Mouse (Mus musculus) testis, adult 2 months (tissue): ENCODE measurements around the gene Pogz. TPM values are rescaled to one million over a fixed set of nuclear protein-coding genes. Genes with fewer than 3 reads are reported as not detected.
A peak's percentile ranks its signal among the peaks of the same experiment; 100 is the strongest.
"Not testable (repeated sequence)": the region's sequence is repeated elsewhere in the genome, so short reads cannot be mapped to it uniquely, and the experiment has no call there.

Experiments used
- H3K27ac ChIP-seq: fragments of 200-500 bp; 2 replicates; pipeline ENCODE4 v1.5.1; 2012; ENCODE audit warnings: low read depth, low read length; ENCODE audit not compliant: control insufficient read depth, insufficient read depth
- H3K27me3 ChIP-seq: fragments of 200-500 bp; 2 replicates; pipeline ENCODE4 v1.6.1; 2012; ENCODE audit warnings: mild to moderate bottlenecking, low read length, moderate library complexity; ENCODE audit not compliant: control insufficient read depth, insufficient read depth
- H3K36me3 ChIP-seq: fragments of 200-500 bp; 2 replicates; pipeline ENCODE4 v1.6.1; 2012; ENCODE audit warnings: mild to moderate bottlenecking, low read length; ENCODE audit not compliant: control insufficient read depth, insufficient read depth
- H3K4me1 ChIP-seq: fragments of 200-500 bp; 2 replicates; pipeline ENCODE4 v1.6.1; 2012; ENCODE audit warnings: low read length; ENCODE audit not compliant: control insufficient read depth, insufficient read depth
- H3K4me3 ChIP-seq: fragments of 200-500 bp; 2 replicates; pipeline ENCODE4 v1.5.1; 2012; ENCODE audit warnings: low read depth, mild to moderate bottlenecking, low read length, moderate library complexity, mixed read lengths; ENCODE audit not compliant: control insufficient read depth
- CTCF ChIP-seq: fragments of 200-500 bp; IDR thresholded peaks from 2 replicates; pipeline ENCODE4 v1.5.1; 2012; ENCODE audit warnings: low read depth, mild to moderate bottlenecking, inconsistent platforms, low read length, moderate library complexity; ENCODE audit not compliant: control insufficient read depth, insufficient read depth, insufficient replicate concordance
- POLR2A ChIP-seq: fragments of 200-500 bp; IDR thresholded peaks from 2 replicates; pipeline ENCODE4 v1.6.1; 2012; ENCODE audit warnings: low read depth, mild to moderate bottlenecking, inconsistent platforms, low read length, moderate library complexity; ENCODE audit not compliant: control insufficient read depth
- polyA plus RNA-seq: library from polyadenylated mRNA; depleted of rRNA; stranded (reverse); fragments of >200 nt; gene quantifications from 2 replicates; pipeline ENCODE4 v1.2.3, GENCODE M21; 2012

Gene Pogz
- polyA plus RNA-seq, 1 experiment = 13.9 TPM

- Histone ChIP-seq H3K27me3 (no peaks in the 10 kb centered on the region), H3K27ac (no peak overlapping the region), H3K36me3 (no peaks in the 10 kb centered on the region), H3K4me3 (no peak overlapping the region), H3K4me1 (peaks cover 7% of the 10 kb centered on the region)
- TF ChIP-seq CTCF (no peak), POLR2A (no peak)
Observed at GRCm38 (mm10) chr3:94915903-94916741, 78.8 kb downstream of the Pogz start.

DNA sequence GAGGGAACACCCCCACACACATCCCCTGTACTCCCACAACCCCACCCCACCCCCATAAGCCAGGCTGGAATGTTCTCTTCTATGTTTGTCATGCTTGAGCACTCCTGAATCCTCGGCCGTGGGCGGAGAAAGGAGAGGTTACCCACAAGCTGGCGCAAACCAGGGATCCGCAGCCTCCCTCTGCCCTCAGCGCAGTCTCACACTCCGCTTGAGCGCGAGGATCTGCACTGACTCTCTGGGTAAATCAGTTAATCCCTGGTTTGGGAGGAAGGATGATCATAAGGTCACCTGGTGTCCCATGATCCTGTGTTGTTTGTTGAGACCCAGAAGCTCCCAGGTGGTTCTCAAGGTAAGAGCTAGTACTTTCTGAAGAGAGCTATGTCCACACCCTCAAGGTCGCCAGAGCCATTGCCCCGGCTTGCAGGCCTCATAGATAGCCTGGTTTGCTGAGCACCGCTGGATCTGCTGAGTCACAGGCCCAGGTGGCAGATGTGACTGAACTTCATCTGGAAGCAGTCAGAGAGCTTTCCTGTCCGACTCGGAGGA lies 80.5 kb downstream of the Pogz start:
- TF ChIP-seq CTCF (no peak), POLR2A (no peak)
- Histone ChIP-seq H3K27ac (no peak overlapping the region), H3K4me3 (no peak overlapping the region)

GRCm38 (mm10) chr3:94918845-94919244 lies 81.5 kb downstream of the Pogz start:
- TF ChIP-seq POLR2A (no peak), CTCF (no peak)
- no peaks in the 10 kb centered on the region for H3K36me3 ChIP-seq
- no peak overlapping the region for H3K27ac ChIP-seq
- no peaks in the 10 kb centered on the region for H3K27me3 ChIP-seq
- no peak overlapping the region for H3K4me3 ChIP-seq
- H3K4me1 ChIP-seq = peaks cover 7% of the 10 kb centered on the region

More for the DNA sequence above, 80.5 kb downstream of the Pogz start:
- Histone ChIP-seq H3K27me3 (no peaks in the 10 kb centered on the region), H3K4me1 (peaks cover 7% of the 10 kb centered on the region), H3K36me3 (no peaks in the 10 kb centered on the region)

GRCm38 (mm10) chr3:94921104-94921503 lies 83.7 kb downstream of the Pogz start:
- no peak overlapping the region for H3K4me3 ChIP-seq
- no peak overlapping the region for H3K27ac ChIP-seq
- no peaks in the 10 kb centered on the region for H3K27me3 ChIP-seq
- no peak for TF ChIP-seq POLR2A
- no peak for TF ChIP-seq CTCF
- peaks cover 7% of the 10 kb centered on the region for H3K4me1 ChIP-seq
- H3K36me3 ChIP-seq = no peaks in the 10 kb centered on the region

GRCm38 (mm10) chr3:94922333-94922732 lies 85.0 kb downstream of the Pogz start:
- no peak overlapping the region for H3K27ac ChIP-seq
- no peak overlapping the region for H3K4me3 ChIP-seq
- H3K36me3 ChIP-seq = no peaks in the 10 kb centered on the region
- H3K4me1 ChIP-seq = peaks cover 7% of the 10 kb centered on the region
- no peaks in the 10 kb centered on the region for H3K27me3 ChIP-seq
- TF ChIP-seq CTCF (no peak), POLR2A (no peak)

DNA sequence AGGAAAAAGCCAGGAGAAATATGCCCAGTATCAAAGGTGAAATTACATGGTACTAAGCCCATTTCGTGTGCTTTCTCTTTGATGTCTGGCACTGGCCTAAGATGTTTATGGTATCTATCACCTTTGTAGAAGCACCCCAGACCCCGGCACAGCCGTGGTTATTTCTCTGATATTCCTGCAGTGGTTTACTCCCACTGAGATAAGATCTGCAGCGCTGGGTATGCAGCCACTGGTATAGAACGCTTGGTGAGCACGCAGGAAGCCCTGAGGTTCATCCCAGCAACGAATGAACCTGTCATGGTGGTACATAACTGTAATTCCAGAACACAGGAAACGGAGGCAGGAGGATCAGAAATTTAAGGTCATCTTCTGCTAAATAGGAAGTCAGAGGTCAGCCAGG lies 87.3 kb downstream of the Pogz start:
- no peak for TF ChIP-seq CTCF
- no peak for TF ChIP-seq POLR2A
- H3K27me3 ChIP-seq = no peaks in the 10 kb centered on the region
- no peak overlapping the region for H3K4me3 ChIP-seq
- H3K4me1 ChIP-seq = no peaks in the 10 kb centered on the region
- no peaks in the 10 kb centered on the region for H3K36me3 ChIP-seq
- H3K27ac ChIP-seq = no peak overlapping the region

- not testable (repeated sequence) for H3K4me1 ChIP-seq, H3K27ac ChIP-seq, H3K36me3 ChIP-seq, H3K27me3 ChIP-seq, H3K4me3 ChIP-seq
Observed at GRCm38 (mm10) chr3:94926301-94926736, 89.0 kb downstream of the Pogz start.

- H3K4me1 ChIP-seq, H3K4me3 ChIP-seq, H3K27ac ChIP-seq: not testable (repeated sequence)
Observed at GRCm38 (mm10) chr3:94928979-94929378, 91.6 kb downstream of the Pogz start.

DNA sequence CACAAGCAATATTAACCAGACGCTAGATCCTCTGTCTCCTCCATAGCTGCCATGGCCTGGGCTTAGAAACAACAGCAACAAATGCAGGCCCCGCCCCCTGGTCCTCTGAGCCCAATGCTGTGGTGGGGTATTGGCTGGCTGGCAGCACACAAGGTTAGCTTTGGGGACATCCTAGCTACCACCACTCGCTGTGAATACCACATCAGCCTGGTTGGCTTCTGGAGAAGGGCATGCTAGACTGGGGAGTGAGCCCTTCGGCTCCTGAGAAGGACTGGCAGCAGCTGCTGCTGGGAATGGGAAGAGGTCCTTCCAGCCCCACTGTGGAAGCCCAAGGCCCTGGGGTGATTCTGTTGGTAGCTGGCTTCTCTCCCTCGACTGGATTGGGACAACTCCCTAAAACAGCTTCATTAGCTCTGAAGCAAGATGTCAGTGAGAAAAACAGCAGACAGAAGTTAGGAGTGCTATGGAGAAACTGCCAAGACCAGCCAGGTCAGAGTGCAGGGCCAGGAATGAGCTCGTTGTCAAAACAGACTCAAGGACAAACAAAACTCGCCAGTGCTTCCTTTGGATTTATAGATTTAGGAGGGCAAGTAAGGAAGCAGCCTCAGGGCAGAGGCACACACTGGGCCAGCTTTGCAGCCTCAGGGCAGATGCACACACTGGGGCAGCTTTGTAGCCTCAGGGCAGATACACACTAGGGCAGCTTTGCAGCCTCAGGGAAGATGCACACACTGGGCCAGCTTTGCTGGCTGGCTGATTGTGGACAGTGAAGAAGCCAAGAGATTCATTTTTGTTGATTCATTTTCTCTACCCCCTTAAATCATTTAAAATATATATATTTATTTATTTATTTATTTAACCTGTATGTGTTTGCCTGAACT lies 93.3 kb downstream of the Pogz start:
- peak overlapping the region; percentile 66 for H3K27ac ChIP-seq
- not testable (repeated sequence) for H3K27me3 ChIP-seq, H3K4me3 ChIP-seq, H3K4me1 ChIP-seq, H3K36me3 ChIP-seq

More at GRCm38 (mm10) chr3:94928979-94929378, 91.6 kb downstream of the Pogz start:
- H3K27me3 ChIP-seq, H3K36me3 ChIP-seq: not testable (repeated sequence)
